Mouse (Mus musculus) CH12.LX (cell line): ENCODE data around the gene Copg2. TPM values are rescaled to one million over a fixed set of nuclear protein-coding genes. Genes with fewer than 3 reads are reported as not detected.

Source experiments
- DNase-seq: peaks from one replicate; pipeline ENCODE4 v3.0.0-alpha.2; 2013; ENCODE audit errors: extremely low read depth
- H3K27ac ChIP-seq: 2 replicates; pipeline ENCODE4 v1.5.1; 2012; ENCODE audit warnings: low read depth, mild to moderate bottlenecking, control low read depth, moderate library complexity; ENCODE audit not compliant: insufficient read depth
- H3K27me3 ChIP-seq: replicated peaks from 2 replicates; pipeline ENCODE3; 2012; ENCODE audit warnings: inconsistent platforms
- H3K36me3 ChIP-seq, 2 experiments: replicated peaks in 1 of 2; 2 replicates each; pipeline versions ENCODE3 to v1.6.1; 2012; ENCODE audit warnings: inconsistent platforms in 1 of 2, low read length in 1 of 2, mild to moderate bottlenecking in 1 of 2, mixed read lengths in 1 of 2, moderate library complexity in 1 of 2; ENCODE audit not compliant: control insufficient read depth in 1 of 2, insufficient read depth in 1 of 2
- H3K4me1 ChIP-seq, 2 experiments: 2 replicates each; pipeline ENCODE4 v1.6.1; 2012; ENCODE audit warnings: inconsistent platforms in 1 of 2, moderate library complexity in 1 of 2; ENCODE audit not compliant: insufficient read depth in 2 of 2, control insufficient read depth in 1 of 2
- H3K4me2 ChIP-seq: 2 replicates; pipeline ENCODE4 v1.6.1; 2012; ENCODE audit warnings: low read depth, mild to moderate bottlenecking, control low read depth; ENCODE audit not compliant: poor library complexity, insufficient read depth, severe bottlenecking
- H3K4me3 ChIP-seq, 3 experiments: fragments of 150-350 bp in 1 of 3; sonication (generic) in 1 of 3; replicated peaks in 1 of 3; 2 replicates each; pipeline versions ENCODE3 to v1.5.1; 2011 to 2012; ENCODE audit warnings: low read depth in 2 of 3, low read length in 2 of 3, mild to moderate bottlenecking in 2 of 3, moderate library complexity in 2 of 3, control low read depth in 1 of 3, improper control_type of control experiment in 1 of 3, inconsistent platforms in 1 of 3, mixed read lengths in 1 of 3; ENCODE audit not compliant: poor library complexity in 1 of 3
- H3K79me2 ChIP-seq: replicated peaks from 2 replicates; pipeline ENCODE4 v1.6.1; 2012; ENCODE audit warnings: mild to moderate bottlenecking, moderate library complexity; ENCODE audit not compliant: control insufficient read depth, poor library complexity, insufficient read depth, severe bottlenecking; ENCODE audit errors: extremely low read depth
- H3K9ac ChIP-seq: 2 replicates; pipeline ENCODE4 v1.6.1; 2012; ENCODE audit warnings: low read depth, mild to moderate bottlenecking, control low read depth, moderate library complexity; ENCODE audit not compliant: insufficient read depth
- H3K9me3 ChIP-seq: replicated peaks from 2 replicates; pipeline ENCODE3; 2012; ENCODE audit warnings: low read length, inconsistent platforms, mixed read lengths
- CHD2 ChIP-seq: IDR thresholded peaks from 2 replicates; pipeline ENCODE4 v1.6.1; 2011; ENCODE audit warnings: low read length, improper control_type of control experiment
- E2F4 ChIP-seq: IDR thresholded peaks from 2 replicates; pipeline ENCODE4 v1.6.1; 2011; ENCODE audit warnings: low read depth, low read length, improper control_type of control experiment; ENCODE audit not compliant: insufficient replicate concordance
- EP300 ChIP-seq: IDR thresholded peaks from 2 replicates; pipeline ENCODE4 v1.6.1; 2011; ENCODE audit warnings: low read length, improper control_type of control experiment
- JUN ChIP-seq: IDR thresholded peaks from 2 replicates; pipeline ENCODE4 v1.6.1; 2011; ENCODE audit warnings: low read depth, mild to moderate bottlenecking, low read length, improper control_type of control experiment, moderate library complexity; ENCODE audit not compliant: insufficient read depth
- MXI1 ChIP-seq: IDR thresholded peaks from 2 replicates; pipeline ENCODE4 v1.6.1; 2011; ENCODE audit warnings: mild to moderate bottlenecking, low read depth, low read length, improper control_type of control experiment
- MYC ChIP-seq: IDR thresholded peaks from 2 replicates; pipeline ENCODE4 v1.6.1; 2011; ENCODE audit warnings: low read depth, mild to moderate bottlenecking, improper control_type of control experiment, low read length
- POLR2A ChIP-seq: IDR thresholded peaks from 2 replicates; pipeline ENCODE4 v1.6.1; 2011; ENCODE audit warnings: low read depth, mild to moderate bottlenecking, improper control_type of control experiment, low read length
- TBP ChIP-seq: conservative IDR thresholded peaks from 2 replicates; pipeline ENCODE4 v1.6.1; 2011; ENCODE audit warnings: low read depth, low read length, improper control_type of control experiment
- ZNF384 ChIP-seq: IDR thresholded peaks from 2 replicates; pipeline ENCODE4 v1.6.1; 2012; ENCODE audit warnings: low read depth, low read length, improper control_type of control experiment, inconsistent platforms
- dilution Hi-C: fragments of 300-500 bp; cut with MboI; formaldehyde crosslinking; loops from 2 replicates; pipeline ENCODE4 v1.14.3; 2020; ENCODE audit warnings: low sequenced_read_pairs; ENCODE audit not compliant: extremely low pct_unique_long_range_greater_than_20kb, extremely low pct_ligation_motif_present
- in situ Hi-C: fragments of 300-500 bp; cut with MboI; formaldehyde crosslinking; loops from 3 replicates; pipeline ENCODE4 v1.14.3; 2019; ENCODE audit warnings: low sequenced_read_pairs, low pct_ligation_motif_present, low pct_unique_long_range_greater_than_20kb, mixed read lengths
- polyA plus RNA-seq: library from polyadenylated mRNA; unstranded; fragments of >175 nt; gene quantifications from 2 replicates; pipeline ENCODE4 v1.2.1, GENCODE M21; 2012; ENCODE audit warnings: low read depth; ENCODE audit not compliant: insufficient read length
- total RNA-seq, 2 experiments: library from RNA; depleted of rRNA; stranded (reverse); fragments of 300-350 nt in 1 of 2; fragments of >200 nt in 1 of 2; gene quantifications; 2 replicates each; pipeline ENCODE4 v1.2.3; 2012 to 2014

Copg2 gene
- total and polyA plus RNA-seq, 3 experiments: 23.3 to 43.7 (median 28.9) TPM

- dilution Hi-C loops: no loop called here
- TF ChIP-seq MXI1: peak; percentile 36; the same call in 1 of the 2 replicates
- TF ChIP-seq E2F4: no peak
- no peak for TF ChIP-seq POLR2A
- peak; percentile 71; the same call in 1 of the 2 replicates for TF ChIP-seq TBP
- peak overlapping the region; percentile 80 for H3K4me2 ChIP-seq
- peak overlapping the region; percentile 45 for H3K9ac ChIP-seq
- peaks cover 0 to 24% of the 10 kb centered on the region in 2 experiments; a peak in 2 of 4 replicates for H3K4me1 ChIP-seq
- in situ Hi-C loops: no loop called here
- H3K27me3 ChIP-seq: no peaks in the 10 kb centered on the region
- H3K27ac ChIP-seq: no peak overlapping the region
- H3K9me3 ChIP-seq: no peaks in the 10 kb centered on the region
- H3K79me2 ChIP-seq: peaks cover 3% of the 10 kb centered on the region; the same call in 1 of the 2 replicates
- H3K36me3 ChIP-seq: peaks cover 0 to 2% of the 10 kb centered on the region in 2 experiments
- H3K4me3 ChIP-seq: peak overlapping the region in 2 of 3 experiments; percentile 31 to 75
- peak; percentile 36 for DNase-seq
Observed at GRCm38 (mm10) chr6:30896986-30897327, 363 bp upstream of the Copg2 start.

DNA sequence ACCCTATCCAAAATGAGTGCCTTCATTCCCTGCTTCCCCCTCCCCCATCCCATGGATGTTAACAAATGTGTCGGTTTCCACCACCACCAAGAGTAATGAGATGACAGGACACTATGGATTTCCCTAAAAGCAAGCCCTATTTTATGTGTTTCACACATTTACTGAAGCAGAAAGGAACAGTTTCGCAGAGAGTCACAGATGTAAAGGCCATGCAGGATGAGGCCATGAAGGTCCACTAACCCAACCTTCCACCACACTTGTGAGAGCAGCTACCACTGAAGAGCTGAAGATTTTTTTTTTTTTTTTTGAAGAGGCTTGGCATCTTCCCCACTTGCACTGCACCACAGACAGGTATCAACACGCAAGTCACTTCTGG is 787 bp downstream of the Copg2 start:
- TF ChIP-seq CHD2 (no peak), ZNF384 (peak; percentile 69)
- H3K27ac ChIP-seq: no peak overlapping the region
- in situ Hi-C loops (no loop called here), dilution Hi-C loops (no loop called here)
- no peaks in the 10 kb centered on the region for H3K9me3 ChIP-seq
- H3K9ac ChIP-seq: peak overlapping the region; percentile 89
- peak; percentile 20 for DNase-seq
- H3K4me2 ChIP-seq: peak overlapping the region; percentile 84
- H3K4me3 ChIP-seq: peak overlapping the region; percentile 75 to 92 (median 77)
- H3K79me2 ChIP-seq: peaks cover 3% of the 10 kb centered on the region; the same call in 1 of the 2 replicates
- H3K4me1 ChIP-seq: peaks cover 0 to 24% of the 10 kb centered on the region in 2 experiments; a peak in 2 of 4 replicates
- peaks cover 0 to 5% of the 10 kb centered on the region in 2 experiments for H3K36me3 ChIP-seq
- H3K27me3 ChIP-seq: no peaks in the 10 kb centered on the region

DNA sequence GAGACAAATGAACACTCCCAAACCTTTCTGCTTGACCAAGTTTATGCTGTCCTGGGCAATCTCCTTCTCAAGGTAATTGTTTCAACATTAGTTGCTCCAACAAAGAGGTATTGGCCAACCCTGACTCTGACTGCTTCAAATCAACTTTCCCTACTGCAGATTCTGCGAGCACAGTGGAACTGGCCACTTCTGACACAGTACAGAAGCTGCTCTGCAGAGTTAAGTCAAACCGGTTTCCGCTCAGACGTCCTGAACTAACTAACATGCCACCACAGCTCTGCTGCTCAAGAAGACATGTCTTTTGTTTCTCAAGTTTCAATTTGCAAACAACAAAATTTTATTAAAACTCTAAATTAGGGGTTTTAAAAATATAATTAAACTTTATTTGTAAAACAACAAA is 3.5 kb downstream of the Copg2 start:
- H3K27me3 ChIP-seq: no peaks in the 10 kb centered on the region
- H3K9me3 ChIP-seq: no peaks in the 10 kb centered on the region
- in situ Hi-C loops: no loop called here
- TF ChIP-seq MYC (no peak), EP300 (no peak), E2F4 (no peak), JUN (no peak)
- TF ChIP-seq, all 38 proteins: peak for 0
- H3K4me2 ChIP-seq: no peak overlapping the region
- peaks cover 3% of the 10 kb centered on the region; the same call in 1 of the 2 replicates for H3K79me2 ChIP-seq
- no peak for DNase-seq
- no peak overlapping the region for H3K9ac ChIP-seq
- dilution Hi-C loops: no loop called here
- peaks cover 0 to 24% of the 10 kb centered on the region in 2 experiments; a peak in 2 of 4 replicates for H3K4me1 ChIP-seq
- no peak overlapping the region for H3K27ac ChIP-seq
- no peak overlapping the region for H3K4me3 ChIP-seq
- peaks cover 4 to 23% of the 10 kb centered on the region in 2 experiments for H3K36me3 ChIP-seq
